Mouse (Mus musculus) liver, postnatal 0 days (tissue): ENCODE data around the gene E2f4.

Source experiments
- CTCF ChIP-seq: sonication (generic); IDR thresholded peaks from 2 replicates; pipeline ENCODE4 v1.5.1; 2016; ENCODE audit warnings: antibody characterized with exemption, low read depth
- EP300 ChIP-seq: IDR thresholded peaks from 2 replicates; pipeline ENCODE4 v1.6.1; 2016; ENCODE audit warnings: antibody characterized with exemption, low read depth, mild to moderate bottlenecking

DNA sequence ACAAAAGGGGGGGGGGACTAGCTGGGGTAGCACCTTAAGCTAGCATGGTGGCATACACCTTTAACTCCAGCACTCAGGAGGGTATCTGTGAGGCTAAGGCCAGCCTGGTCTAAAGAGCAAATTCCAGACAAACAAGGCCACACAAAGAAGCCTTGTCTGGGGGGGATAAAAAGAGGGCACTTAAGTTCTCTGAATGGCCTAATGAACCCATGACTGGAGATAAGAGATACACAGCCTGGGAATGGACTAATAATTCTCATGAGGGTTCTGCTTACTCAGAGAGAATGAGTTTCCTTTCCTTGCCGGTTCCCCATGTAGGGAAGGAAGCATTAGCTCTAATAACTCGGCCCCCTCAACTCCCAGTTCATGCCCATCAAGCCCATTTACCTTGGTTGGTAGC lies 35.1 kb downstream of the E2f4 start:
- no peak for TF ChIP-seq EP300
- no peak for TF ChIP-seq CTCF
